Mouse (Mus musculus): ENCODE data around the gene Copz2. TPM values are rescaled to one million over a fixed set of nuclear protein-coding genes. Genes with fewer than 3 reads are reported as not detected.

Gene Copz2
- total RNA-seq, 2 experiments from 2014 or later = 36.0 to 39.4 TPM

DNA sequence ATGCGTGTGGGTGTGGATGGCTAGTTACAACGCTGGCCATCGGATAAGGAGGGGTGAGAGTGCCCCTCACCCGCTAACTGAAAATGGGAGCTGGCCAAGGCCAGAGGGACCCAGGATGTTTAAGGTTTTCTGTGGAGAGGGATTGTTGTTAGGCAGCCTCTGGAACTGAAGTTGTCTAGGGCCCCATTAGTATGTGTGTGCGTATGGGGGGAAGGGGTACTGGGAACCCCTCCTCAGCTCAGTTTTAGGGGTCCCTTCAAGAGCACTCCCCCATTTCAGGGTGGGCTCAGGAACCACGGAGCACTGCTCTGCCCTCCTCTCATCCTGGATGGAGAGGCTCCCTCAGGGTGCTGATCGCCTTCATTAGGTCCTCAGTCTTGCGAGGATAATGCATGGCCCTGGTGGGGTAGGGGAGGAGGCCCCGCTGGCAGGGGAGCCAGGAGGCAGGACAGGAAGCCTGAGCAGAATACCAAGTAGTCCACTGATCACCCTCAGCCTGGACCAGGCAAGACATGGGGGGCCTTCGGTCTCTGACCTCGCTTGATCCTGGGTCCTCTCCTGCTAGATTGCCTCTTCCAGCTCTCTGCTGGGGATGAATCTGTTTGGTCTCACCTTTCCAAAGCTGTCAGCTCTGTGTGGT lies 43.7 kb downstream of the Copz2 start:
- intact Hi-C loops (cut with DNase I) = no loop called here
- DNase-seq = no peak

DNA sequence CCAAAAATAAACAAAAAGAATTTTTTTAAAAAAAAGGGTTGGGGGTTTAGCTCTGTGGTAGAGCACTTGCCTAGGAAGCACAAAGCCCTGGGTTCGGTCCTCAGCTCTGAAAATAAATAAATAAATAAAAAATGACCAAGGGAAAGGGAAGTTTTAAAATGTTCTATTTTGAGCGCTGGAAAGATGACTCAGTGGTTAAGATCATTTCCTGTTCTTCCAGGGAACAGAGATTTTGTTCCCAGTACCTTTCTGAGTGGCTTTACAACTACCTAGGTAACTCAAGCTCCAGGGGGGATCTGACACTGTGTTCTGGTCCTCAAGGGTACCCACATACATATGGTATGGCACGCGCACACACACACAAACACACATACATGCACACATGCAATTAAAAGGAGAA lies 46.2 kb downstream of the Copz2 start:
- no peak for DNase-seq
- intact Hi-C loops (cut with DNase I) = no loop called here

DNA sequence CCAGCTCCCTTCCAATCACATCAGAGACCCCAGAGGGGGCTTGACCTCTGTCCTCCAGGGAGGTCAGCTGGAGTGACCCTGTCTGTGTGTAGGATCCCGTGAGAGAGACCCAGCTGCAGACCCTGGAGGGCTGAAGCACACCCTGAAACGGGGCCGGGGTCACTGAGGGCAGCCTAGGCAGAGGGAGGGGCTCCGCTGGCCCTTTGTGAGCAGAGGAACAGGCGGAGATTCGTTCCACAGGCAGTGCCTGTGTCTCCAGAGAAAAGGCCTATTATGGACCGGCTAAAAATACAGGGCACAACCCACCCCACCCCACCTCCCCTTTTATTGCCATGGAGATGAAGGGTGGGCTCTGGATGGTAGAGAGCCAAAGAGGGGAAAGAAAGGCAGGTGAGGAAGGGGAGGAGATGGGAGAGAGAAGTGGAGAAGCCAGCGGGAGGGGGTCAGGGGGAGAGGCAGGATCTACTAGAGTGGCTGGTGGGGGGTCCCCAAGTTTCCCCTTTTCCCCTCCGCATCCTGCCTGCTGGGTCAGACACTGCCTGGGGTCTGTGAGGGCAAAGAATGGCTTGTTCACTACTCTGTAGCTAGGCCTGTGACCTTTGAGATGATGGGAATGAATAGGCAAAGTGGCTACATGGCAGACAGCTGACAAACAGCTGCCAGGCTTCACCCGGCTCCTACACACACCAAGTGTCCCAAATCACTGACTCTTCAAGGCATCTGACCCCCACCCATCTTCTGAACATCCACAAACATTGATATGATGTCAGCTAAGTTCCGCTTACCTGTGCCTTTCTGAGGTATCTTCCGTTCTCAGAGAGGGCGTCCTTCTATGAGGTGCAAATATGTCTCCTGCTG lies 50.0 kb downstream of the Copz2 start:
- no peak for DNase-seq
- intact Hi-C loops (cut with DNase I) = no loop called here

DNA sequence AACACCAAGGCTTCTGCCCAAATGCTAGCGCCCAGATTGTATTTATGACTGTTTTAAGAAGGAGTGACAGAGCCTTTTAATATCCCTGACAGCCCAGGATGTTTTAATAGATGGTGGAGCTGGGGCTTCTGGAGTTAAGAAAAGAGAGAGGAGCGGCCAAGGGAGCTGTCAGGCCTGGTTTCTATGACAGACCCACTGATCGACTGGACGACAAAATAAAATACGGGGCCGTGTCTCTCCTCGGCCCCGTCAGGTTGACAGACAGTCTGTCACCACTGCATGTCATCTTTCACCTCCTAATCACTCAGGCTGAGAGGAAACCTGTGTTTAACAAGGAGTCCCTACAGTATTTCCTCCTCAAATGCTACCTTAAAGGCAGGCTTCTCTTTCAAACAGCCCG lies 51.7 kb downstream of the Copz2 start:
- no peak for DNase-seq
- intact Hi-C loops (cut with DNase I) = no loop called here

DNA sequence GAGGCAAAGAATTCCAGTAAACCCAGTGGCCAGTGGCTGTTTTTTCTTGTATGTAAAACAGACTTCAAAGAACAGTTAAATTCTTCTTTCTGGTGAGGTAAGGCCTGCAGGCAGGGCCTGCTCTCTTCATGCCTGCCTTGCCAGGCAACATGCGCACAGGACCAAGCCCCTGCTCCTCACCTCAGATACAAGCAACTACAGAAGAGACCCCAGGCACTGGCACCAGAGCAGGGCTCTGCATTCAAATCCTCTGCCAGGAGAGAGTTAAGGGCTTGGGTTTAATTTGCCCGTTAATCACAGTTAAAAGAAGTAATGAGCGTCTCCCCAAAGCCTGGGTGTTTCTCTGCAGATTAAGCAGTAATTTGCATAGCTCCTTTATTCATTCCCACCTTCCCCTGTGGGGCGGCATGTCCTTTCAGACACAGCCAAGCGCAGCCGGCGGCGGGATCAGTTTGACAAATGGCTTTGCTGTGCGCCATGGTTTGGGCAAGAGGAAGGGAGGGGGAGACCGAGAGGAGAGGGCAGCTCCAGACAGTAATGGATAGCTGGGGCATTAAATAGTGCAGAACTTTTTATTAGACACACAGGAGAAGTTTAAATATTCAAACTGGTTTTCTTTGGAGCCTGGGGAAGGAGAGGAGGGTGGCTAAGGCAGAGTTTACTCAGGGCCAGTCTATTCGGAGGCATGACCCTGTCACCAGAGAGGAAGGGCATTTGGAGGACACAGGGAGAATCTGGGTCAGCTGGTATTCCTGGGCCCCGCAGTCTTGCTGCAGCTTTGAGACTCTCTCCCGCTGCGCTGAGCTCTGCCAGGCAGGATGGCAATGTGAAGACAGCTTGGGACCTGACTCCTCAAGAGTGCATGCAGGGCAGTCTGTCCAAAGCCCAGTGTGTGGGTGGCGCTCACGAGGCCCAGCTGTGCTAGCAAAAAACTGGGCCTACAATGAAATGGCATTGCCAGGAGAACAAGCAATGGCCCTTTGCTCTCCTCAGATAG lies 53.3 kb downstream of the Copz2 start:
- DNase-seq = no peak
- intact Hi-C loops (cut with DNase I) = no loop called here

DNA sequence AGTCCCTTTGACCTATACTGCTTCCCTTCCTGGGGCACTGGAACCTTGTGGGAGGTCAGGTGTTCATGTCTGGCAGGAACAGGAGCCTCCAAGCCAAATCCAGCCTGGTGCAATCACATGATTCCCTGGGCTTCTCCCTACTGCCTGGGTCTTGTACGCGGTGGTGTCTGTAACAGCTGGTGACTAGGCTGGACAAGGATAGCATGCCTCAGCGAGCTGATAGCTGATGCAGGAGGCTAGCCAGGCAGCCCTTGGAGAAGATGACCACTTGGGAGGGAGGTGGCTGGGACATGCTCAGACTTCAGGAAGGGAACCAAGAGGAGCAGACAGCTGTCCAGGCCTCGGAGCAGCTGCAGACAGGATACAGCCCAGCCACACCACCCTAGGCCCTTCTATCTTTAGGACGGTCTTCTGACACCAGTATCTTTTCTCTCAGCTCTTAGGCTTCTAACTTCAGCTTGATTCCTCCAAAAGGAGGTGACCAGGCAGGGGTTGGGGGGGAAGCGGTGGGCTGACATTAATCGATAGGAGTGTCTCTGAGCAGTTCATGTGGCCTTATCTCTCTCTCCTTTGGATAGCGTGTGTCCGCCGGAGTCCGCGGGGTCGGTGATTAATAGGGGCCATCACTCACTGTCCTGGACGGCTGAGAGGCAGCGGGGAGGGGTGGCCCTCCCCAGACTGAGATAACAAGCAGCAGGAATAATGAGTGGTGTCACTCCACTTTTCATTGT lies 56.9 kb downstream of the Copz2 start:
- DNase-seq = peak; percentile 32 to 52
- intact Hi-C loops (cut with DNase I) = loop anchor here (5.0 kb wide), 1 partner anchor 149 kb away; no protein-coding TSS in a partner anchor

DNA sequence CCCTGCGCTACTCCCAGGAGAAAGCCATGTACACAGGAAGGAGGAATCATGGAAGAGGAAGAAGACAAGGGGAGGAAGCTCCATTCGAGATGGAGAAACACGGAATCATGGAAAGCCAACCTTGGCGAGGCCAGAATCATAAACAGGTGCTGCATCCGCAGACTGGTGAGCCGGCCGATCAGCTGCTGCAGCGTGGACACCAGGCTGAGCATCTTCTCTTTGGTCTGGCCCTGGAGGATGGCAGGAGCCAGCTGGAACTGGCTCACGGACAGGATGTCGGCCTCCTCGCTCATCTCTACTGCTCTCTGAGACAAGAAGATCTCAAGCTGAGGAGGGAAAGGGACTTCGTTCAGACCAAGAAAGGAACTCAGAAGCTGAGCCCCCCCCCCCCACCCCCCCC lies 58.9 kb downstream of the Copz2 start:
- intact Hi-C loops (cut with DNase I) = loop anchor here (5.0 kb wide), 1 partner anchor 151 kb away; no protein-coding TSS in a partner anchor

DNA sequence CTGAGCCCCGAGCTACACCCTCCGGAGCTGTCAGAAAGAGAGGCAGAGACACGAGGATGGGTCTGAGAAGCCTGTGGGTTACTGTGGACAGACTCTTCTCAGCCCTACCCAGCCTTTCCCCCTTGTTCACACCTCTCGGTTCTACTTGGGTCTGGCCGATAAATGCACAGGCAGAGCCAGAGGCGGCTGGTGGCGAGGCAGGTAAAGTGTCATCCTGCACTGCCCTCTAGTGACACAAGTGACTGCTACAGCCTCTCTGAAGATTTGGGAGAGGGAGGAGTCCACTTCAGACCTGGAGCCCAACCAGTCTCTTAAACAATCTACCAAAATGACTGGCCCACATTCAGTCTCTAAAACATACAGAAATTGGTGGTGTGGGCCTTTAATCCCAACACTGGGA lies 60.3 kb downstream of the Copz2 start:
- intact Hi-C loops (cut with DNase I) = loop anchor here (1.0 to 5.0 kb wide), 2 partner anchors 43 to 133 kb away; partner anchors contain the start of gene Snx11
- DNase-seq = peak; percentile 74 to 80

More for the DNA sequence above, 58.9 kb downstream of the Copz2 start:
- DNase-seq = no peak

Small RNAs within 50 kb of the gene (microRNA-seq; reads per million reads assigned to microRNA genes)
- gene Mir152 (ENCODE audit: borderline number of aligned reads in 2 of 2) = 139 to 156 reads per million in 2 experiments

Other genes starting within 250 kb of the Copz2 start
- 10 to 100 TPM; 12.1 to 12.6 TPM for gene Snx11, start 72.3 kb upstream of the Copz2 start, total RNA-seq (2021)
- gene Cbx1, start 60.7 kb upstream of the Copz2 start, total RNA-seq (2021) = 10 to 100 TPM; 32.5 to 35.2 TPM
- 100 to 1,000 TPM; 397 to 404 TPM for gene Nfe2l1, start 19.9 kb upstream of the Copz2 start, total RNA-seq (2021)
- 10 to 100 TPM; 22.7 to 23.7 TPM for gene Cdk5rap3, start 66.6 kb downstream of the Copz2 start, total RNA-seq (2021)
- 1 to 10 TPM in 1 of 2 experiments, under 1 TPM in 1; 0.73 to 1.8 TPM for gene Prr15l, start 78.2 kb downstream of the Copz2 start, total RNA-seq (2021)
- 10 to 100 TPM; 12.8 to 13.9 TPM for gene Pnpo, start 94.1 kb downstream of the Copz2 start, total RNA-seq (2021)
- 10 to 100 TPM; 10.3 to 13.8 TPM for gene Sp2, start 133.1 kb downstream of the Copz2 start, total RNA-seq (2021)
- gene Sp6, start 163.5 kb downstream of the Copz2 start, total RNA-seq (2021) = under 1 TPM in 1 of 2 experiments, not detected in 1; 0.14 TPM
- gene Scrn2, start 180.1 kb downstream of the Copz2 start, total RNA-seq (2021) = 10 to 100 TPM; 13.7 to 14.1 TPM
- not detected for gene Lrrc46, start 191.5 kb downstream of the Copz2 start, total RNA-seq (2021)
- gene Mrpl10, start 191.7 kb downstream of the Copz2 start, total RNA-seq (2021) = 10 to 100 TPM; 85.0 to 89.8 TPM
- gene Osbpl7, start 200.8 kb downstream of the Copz2 start, total RNA-seq (2021) = 1 to 10 TPM; 3.8 to 4.9 TPM